Mouse (Mus musculus) cerebellum, adult 18-20 months (tissue): ENCODE data around the gene Trim25.
"Not testable (repeated sequence)": the region's sequence is repeated elsewhere in the genome, so short reads cannot be mapped to it uniquely, and the experiment has no call there.

ENCODE experiments used
- DNase-seq, 2 experiments: peaks; one replicate each; pipeline ENCODE4 v3.0.0; 2021

Trim25 gene

DNA sequence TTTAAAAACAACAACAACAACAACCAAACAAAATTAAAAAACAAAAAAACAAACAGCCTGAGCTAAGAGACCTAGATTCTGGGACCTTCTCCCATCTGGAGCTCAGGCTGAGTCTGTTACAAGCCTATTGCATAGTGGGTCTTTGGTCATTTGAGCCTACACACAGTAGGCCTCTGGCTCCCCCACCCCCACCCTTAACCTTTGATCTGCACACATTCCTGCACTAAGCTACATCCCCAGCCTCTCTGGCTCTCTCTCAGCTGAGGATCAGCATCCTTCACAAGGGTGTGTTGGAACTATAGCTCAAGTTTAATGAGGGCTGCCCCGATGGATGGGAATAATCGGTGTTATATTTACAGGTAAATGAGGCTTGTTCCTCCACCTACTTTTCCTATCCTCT is 3.6 kb upstream of the Trim25 start:
- no peak for DNase-seq

- no peak for DNase-seq
These were observed 2.7 kb upstream of the Trim25 start for GRCm38 (mm10) chr11:88996427-88996826.

DNA sequence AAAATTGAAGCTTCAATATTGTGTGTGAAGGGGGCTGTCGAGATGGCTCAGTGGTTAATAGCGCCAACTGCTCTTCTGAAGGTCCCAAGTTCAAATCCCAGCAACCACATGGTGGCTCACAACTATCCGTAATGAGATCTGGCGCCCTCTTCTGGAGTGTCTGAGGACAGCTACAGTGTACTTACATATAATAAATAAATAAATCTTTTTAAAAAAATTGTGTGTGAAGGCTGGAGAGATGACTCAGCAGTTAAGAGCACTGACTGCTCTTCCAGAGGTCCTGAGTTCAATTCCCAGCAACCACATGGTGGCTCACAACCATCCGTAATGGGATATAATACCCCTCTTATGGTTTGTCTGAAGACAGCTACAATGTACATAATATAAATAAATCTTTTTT is 1.8 kb upstream of the Trim25 start:
- DNase-seq: not testable (repeated sequence)

GRCm38 (mm10) chr11:88998406-88998805 is 770 bp upstream of the Trim25 start:
- no peak for DNase-seq

DNA sequence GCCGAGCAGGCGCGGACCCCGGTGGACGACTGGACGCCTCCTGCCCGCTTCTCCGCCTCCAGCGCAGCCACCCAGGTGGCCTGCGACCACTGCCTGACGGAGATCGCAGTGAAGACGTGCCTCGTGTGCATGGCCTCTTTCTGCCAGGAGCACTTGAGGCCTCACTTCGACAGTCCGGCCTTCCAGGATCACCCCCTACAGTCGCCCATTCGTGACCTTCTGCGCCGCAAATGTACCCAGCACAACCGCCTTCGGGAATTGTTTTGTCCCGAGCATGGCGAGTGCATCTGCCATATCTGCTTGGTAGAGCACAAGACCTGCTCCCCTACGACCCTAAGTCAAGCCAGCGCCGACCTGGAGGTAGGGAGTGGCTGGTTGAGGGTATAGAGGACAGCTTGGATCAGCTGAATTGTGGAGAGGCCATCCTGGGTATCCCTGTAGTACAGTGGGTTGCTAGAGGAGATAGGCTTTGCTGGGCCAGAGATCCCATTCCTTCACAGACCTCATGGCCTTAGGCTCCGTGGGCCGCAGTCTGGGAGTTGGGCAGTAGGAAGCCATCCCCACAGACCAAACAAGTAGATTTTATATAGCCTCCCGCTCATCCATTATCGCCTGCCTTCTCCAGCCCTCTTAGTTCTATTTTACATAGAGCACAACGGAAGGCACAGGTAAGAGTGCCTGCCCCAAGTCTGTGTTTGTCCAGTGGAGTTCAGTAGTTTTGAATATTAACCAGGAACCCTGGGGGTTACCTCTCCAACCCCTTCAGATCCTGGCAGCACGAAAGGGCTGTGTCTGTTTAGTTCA is 749 bp downstream of the Trim25 start:
- DNase-seq: no peak

DNA sequence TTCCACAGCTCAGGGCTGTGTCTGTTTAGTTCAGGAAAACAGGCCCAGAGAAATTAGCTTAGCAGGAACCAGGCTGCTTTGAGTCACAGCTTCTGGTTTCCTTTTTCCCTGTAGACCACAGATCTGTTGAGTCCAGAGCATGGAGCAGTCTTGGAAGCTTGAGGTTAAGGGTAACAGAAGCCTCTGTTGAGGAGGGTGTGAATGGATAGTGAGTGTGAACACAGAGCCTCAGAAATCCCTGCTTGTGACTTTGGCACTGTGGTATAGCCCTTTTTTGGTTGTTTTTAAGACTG is 1.3 kb downstream of the Trim25 start:
- no peak for DNase-seq

DNA sequence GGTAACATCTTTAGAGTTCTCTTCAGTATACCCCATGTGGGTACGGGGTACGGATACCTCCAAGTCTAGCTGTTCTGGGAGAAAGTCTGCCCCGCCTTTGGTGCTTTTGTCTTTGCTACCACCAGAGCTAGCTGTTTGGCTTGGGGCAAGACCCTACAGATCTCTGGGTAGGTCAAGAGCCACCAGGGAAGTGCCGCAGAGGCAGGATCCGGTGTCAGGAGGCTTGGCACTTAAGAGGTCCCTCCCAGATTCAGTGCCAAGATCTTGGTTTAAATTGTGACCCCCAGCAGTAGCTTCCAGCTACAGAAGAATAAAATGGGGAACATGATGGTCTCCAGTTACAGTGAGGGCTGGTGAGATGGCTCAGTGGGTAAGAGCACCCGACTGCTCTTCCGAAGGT is 2.4 kb downstream of the Trim25 start:
- DNase-seq: no peak

DNA sequence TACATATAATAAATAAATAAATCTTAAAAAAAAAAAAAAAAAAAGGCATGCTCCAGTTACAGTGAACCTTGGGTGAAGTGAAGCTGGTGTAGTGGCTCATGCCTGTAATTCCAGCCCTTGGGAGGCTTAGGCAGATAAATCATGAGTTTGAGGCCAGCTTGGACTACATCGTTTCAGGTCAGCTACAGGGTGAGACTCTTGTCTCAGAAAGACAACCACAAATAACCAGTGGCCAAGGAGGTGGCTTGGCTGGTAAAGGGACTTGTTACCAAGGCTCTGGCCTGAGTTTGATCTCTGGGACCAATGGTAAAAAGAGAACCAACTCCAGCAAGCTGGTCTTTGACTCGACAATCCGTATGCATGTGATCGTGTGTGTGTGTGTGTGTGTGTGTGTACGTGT is 2.9 kb downstream of the Trim25 start:
- no peak for DNase-seq

- DNase-seq: no peak
These were observed 3.4 kb downstream of the Trim25 start for GRCm38 (mm10) chr11:89002621-89003020.

- no peak for DNase-seq
These were observed 3.9 kb downstream of the Trim25 start for GRCm38 (mm10) chr11:89003078-89003477.

DNA sequence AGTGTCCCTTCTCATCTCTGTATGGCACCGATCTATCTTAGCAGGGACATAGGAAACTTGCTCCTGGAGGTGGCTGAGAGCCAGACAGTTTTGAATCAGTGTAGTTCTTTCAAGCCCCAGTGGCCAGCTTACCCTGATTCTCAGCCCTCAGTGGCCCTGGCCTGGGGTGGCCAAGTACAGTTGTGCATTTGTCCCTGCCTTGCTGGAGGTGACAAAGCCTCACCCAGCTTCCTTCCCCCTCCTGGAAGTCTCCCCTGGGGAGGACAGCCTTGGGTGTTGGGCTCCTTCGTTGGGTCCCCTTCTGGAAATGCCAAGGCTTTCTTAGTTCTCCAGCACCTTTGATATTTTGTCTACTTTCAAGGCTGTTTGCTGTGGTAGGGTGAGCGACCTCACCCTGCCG is 4.5 kb downstream of the Trim25 start:
- no peak for DNase-seq

GRCm38 (mm10) chr11:89005473-89005872 is 6.3 kb downstream of the Trim25 start:
- DNase-seq: no peak

DNA sequence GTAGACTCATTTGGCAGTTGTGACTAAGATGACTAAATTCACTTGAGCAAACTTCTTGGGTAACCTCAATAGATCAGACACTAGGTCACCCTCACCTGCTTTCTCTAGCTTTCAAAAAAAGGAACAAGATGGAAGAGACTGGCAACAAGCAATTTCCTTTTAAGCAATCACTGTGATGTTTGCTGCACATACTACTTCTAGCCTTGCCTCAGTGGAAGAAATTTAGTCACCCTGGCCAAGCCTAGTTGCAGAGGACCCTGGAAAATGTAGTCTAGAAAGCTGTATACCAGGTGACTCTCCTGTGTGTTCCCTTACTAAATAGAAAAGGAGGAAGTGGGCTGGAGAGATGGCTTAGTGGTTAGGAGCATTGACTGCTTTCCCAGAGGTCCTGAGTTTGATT is 7.2 kb downstream of the Trim25 start:
- DNase-seq: no peak

GRCm38 (mm10) chr11:89007582-89007981 is 8.4 kb downstream of the Trim25 start:
- no peak for DNase-seq

DNA sequence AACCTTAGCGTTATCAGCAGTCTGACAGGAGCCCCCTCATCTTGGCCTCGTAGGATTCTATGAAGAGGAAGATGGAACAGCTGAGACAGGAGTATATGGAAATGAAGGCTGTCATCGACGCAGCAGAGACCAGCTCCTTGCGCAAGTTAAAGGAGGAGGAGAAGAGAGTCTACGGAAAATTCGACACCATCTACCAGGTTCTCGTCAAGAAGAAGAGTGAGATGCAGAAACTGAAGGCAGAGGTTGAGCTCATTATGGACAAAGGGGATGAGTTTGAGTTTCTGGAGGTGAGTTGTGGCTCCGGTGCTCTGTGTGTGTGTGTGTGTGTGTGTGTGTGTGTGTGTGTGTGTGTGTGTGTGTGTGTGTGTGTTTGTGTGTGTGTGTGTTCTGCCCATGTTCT is 9.9 kb downstream of the Trim25 start:
- DNase-seq: no peak

- DNase-seq: no peak
These were observed 10.3 kb downstream of the Trim25 start for GRCm38 (mm10) chr11:89009496-89009895.

DNA sequence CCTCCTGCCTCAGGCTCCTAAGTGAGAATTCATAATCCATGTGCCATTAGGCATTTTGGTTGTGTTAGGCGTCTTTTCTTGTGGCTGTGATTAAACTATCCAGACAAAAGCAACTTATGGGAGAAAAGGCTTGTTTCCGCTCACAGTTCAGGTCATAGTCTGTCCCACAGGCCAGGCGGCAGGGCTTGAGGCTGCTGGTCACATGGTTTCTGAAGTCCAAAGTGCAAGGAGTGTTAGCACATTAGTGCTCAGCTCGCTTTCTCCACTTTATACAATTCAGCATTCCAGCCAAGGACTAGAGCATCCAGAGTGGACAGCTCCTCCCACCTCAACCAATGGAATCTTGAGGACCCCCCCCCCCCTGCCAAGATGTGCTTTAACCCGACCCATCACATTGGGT is 13.1 kb downstream of the Trim25 start:
- no peak for DNase-seq

- no peak for DNase-seq
These were observed 18.5 kb downstream of the Trim25 start for GRCm38 (mm10) chr11:89017514-89018182.

- no peak for DNase-seq
These were observed 21.6 kb downstream of the Trim25 start for GRCm38 (mm10) chr11:89020681-89021305.

DNA sequence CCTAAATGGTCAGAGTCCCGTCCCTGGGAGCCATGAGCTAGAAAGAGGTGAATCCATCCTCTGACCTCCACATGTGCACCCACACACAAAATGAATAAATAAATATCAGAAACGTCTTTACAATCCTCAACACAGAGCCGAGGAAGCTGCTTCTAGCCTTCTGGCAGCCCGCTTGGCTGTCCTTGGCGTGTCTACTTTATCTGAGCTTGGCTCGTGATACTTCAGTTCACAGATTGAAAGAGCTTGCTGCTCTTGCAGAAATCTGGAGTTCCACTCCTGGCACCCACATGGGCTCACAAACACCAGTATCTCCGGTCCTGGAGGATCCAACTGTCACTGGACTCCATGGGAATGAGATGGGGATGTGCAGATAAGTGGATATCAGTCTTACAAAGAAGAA is 22.5 kb downstream of the Trim25 start:
- DNase-seq: no peak

- DNase-seq: no peak
These were observed 23.1 kb downstream of the Trim25 start for GRCm38 (mm10) chr11:89022120-89022731.

- no peak for DNase-seq
These were observed 24.3 kb downstream of the Trim25 start for GRCm38 (mm10) chr11:89023477-89023876.

DNA sequence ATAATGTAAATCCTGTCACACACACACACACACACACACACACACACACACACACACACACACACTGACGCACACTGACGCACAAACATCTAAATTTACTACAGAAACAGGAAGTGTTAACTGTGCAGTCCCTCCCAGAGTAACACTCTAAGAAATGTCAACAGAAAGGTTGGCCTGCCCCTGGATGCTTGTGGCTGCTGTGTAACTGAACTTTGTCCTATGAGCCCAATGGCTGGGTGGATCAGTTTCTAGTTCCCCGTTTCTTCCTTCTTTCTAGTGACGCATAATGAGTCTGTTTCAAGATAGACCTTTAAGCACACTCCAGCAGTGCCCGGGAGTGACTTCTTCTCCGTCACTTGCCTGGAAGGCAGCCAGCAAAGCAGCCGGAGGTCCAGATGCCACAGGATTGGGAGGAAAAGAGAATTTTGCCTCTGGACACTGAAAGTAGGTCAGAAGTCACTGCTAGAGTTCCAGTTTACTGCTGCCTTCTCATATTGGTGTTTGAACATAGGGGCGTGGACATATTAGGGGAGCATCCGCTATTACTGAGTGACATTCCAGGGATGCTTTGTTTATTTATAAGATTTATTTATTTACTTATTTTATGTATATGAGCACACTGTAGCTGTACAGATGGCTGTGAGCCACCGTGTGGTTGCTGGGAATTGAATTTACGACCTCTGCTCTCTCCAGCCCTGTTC is 25.2 kb downstream of the Trim25 start:
- DNase-seq: peak; percentile 40 to 48
